Mouse (Mus musculus): ENCODE results near the gene Lclat1. TPM values are rescaled to one million over a fixed set of nuclear protein-coding genes. Genes with fewer than 3 reads are reported as not detected.

Lclat1 gene
- total and polyA plus RNA-seq, 3 experiments, result 9.6 to 10.5 TPM; not detected in 1

GRCm38 (mm10) chr17:73253291-73253969 is 145.6 kb downstream of the Lclat1 start:
- Histone ChIP-seq H3K36me3 (ENCODE audit: control insufficient read depth in 1 of 2, insufficient read depth in 2 of 2, low read length in 2 of 2) (peaks cover 0 to 4% of the 10 kb centered on the region in 2 experiments; a peak in 1 of 4 replicates), H3K9ac (ENCODE audit: control insufficient read depth, low read depth, low read length, poor library complexity, severe bottlenecking) (no peak overlapping the region), H3K4me3 (ENCODE audit: control insufficient read depth in 1 of 2, insufficient read depth in 1 of 2, low read depth in 2 of 2, low read length in 2 of 2) (no peak overlapping the region), H3K79me2 (ENCODE audit: control insufficient read depth, insufficient read depth, low read length, poor library complexity) (no peaks in the 10 kb centered on the region), H3K9me3 (replicated peaks; ENCODE audit: insufficient read depth, low read length) (no peaks in the 10 kb centered on the region), H3K27me3 (ENCODE audit: control insufficient read depth in 1 of 2, insufficient read depth in 2 of 2, low read length in 2 of 2) (no peaks in the 10 kb centered on the region), H3K4me1 (ENCODE audit: control insufficient read depth in 1 of 2, insufficient read depth in 2 of 2, low read length in 2 of 2) (peaks cover 0 to 21% of the 10 kb centered on the region in 2 experiments; a peak in 3 of 4 replicates), H3K27ac (ENCODE audit: control insufficient read depth, low read depth, low read length) (no peak overlapping the region)
- DNase-seq (ENCODE audit: low read depth, low spot score), result no peak
- TF ChIP-seq ELF1 (IDR thresholded peaks at IDR 0.05; ENCODE audit: low read depth, low read length) (no peak), BHLHE40 (IDR thresholded peaks at IDR 0.05; ENCODE audit: borderline replicate concordance, low read depth, low read length) (no peak), RCOR1 (IDR thresholded peaks at IDR 0.05; ENCODE audit: low read depth, low read length) (no peak), USF2 (IDR thresholded peaks at IDR 0.05; ENCODE audit: borderline replicate concordance in 1 of 2, insufficient read depth in 1 of 2, low read depth in 1 of 2, low read length in 2 of 2) (no peak), MYC (IDR thresholded peaks at IDR 0.05; ENCODE audit: low read depth, low read length) (no peak), TCF12 (IDR thresholded peaks at IDR 0.05; ENCODE audit: low read depth, low read length) (no peak), GATA1 (IDR thresholded peaks at IDR 0.05; ENCODE audit: low read depth, low read length) (no peak), EP300 (IDR thresholded peaks at IDR 0.05; ENCODE audit: low read depth in 1 of 2, low read length in 2 of 2) (no peak), POLR2A (IDR thresholded peaks at IDR 0.05; ENCODE audit: control insufficient read depth in 1 of 2, insufficient read depth in 1 of 2, low read depth in 1 of 2, low read length in 2 of 2, poor library complexity in 1 of 2) (no peak), POLR2AphosphoS5 (IDR thresholded peaks at IDR 0.05; ENCODE audit: borderline replicate concordance, low read depth, low read length) (no peak), SMC3 (IDR thresholded peaks at IDR 0.05; ENCODE audit: low read depth, low read length) (no peak), MAZ (IDR thresholded peaks at IDR 0.05; ENCODE audit: low read depth, low read length) (no peak)

GRCm38 (mm10) chr17:73255801-73256200 is 148.0 kb downstream of the Lclat1 start:
- 0 out of 4 replicates have a peak, but pooled peaks cover 0 to 3% of the 10 kb centered on the region in 2 experiments for H3K36me3 ChIP-seq (ENCODE audit: control insufficient read depth in 1 of 2, insufficient read depth in 2 of 2, low read length in 2 of 2)
- H3K27me3 ChIP-seq (ENCODE audit: control insufficient read depth in 1 of 2, insufficient read depth in 2 of 2, low read length in 2 of 2), result no peaks in the 10 kb centered on the region
- no peak overlapping the region for H3K27ac ChIP-seq (ENCODE audit: control insufficient read depth, low read depth, low read length)
- TF ChIP-seq MEF2A (IDR thresholded peaks at IDR 0.05; ENCODE audit: extremely low read depth, insufficient replicate concordance, low read depth, low read length, poor library complexity, severe bottlenecking), result no peak
- no peak for TF ChIP-seq TCF12 (IDR thresholded peaks at IDR 0.05; ENCODE audit: low read depth, low read length)
- TF ChIP-seq POLR2A (IDR thresholded peaks at IDR 0.05; ENCODE audit: control insufficient read depth in 1 of 2, insufficient read depth in 1 of 2, low read depth in 1 of 2, low read length in 2 of 2, poor library complexity in 1 of 2), result no peak
- no peak for TF ChIP-seq EP300 (IDR thresholded peaks at IDR 0.05; ENCODE audit: low read depth in 1 of 2, low read length in 2 of 2)
- TF ChIP-seq JUND (IDR thresholded peaks at IDR 0.05; ENCODE audit: low read depth, low read length), result no peak
- no peak for TF ChIP-seq MYB (IDR thresholded peaks at IDR 0.05; ENCODE audit: low read depth, low read length)
- TF ChIP-seq CTCF (IDR thresholded peaks at IDR 0.05 in 2 of 3, conservative IDR thresholded peaks at IDR 0.05 in 1 of 3; ENCODE audit: control insufficient read depth in 1 of 3, insufficient read depth in 1 of 3, low read depth in 2 of 3, low read length in 3 of 3, poor library complexity in 1 of 3, severe bottlenecking in 1 of 3), result no peak
- no peak for TF ChIP-seq GATA1 (IDR thresholded peaks at IDR 0.05; ENCODE audit: low read depth, low read length)
- no peak for TF ChIP-seq CHD1 (IDR thresholded peaks at IDR 0.05; ENCODE audit: low read depth, low read length)
- no peak for TF ChIP-seq RCOR1 (IDR thresholded peaks at IDR 0.05; ENCODE audit: low read depth, low read length)
- no peak for TF ChIP-seq USF1 (IDR thresholded peaks at IDR 0.05; ENCODE audit: low read depth, low read length)
- no peak for TF ChIP-seq NRF1 (IDR thresholded peaks at IDR 0.05; ENCODE audit: insufficient read depth, low read depth, low read length, poor library complexity, severe bottlenecking)
- TF ChIP-seq ZNF384 (IDR thresholded peaks at IDR 0.05; ENCODE audit: low read depth, low read length), result no peak
- no peak for TF ChIP-seq CHD2 (IDR thresholded peaks at IDR 0.05; ENCODE audit: low read length)
- H3K4me3 ChIP-seq (ENCODE audit: control insufficient read depth in 1 of 2, insufficient read depth in 1 of 2, low read depth in 2 of 2, low read length in 2 of 2), result no peak overlapping the region
- no peaks in the 10 kb centered on the region for H3K79me2 ChIP-seq (ENCODE audit: control insufficient read depth, insufficient read depth, low read length, poor library complexity)
- H3K4me1 ChIP-seq (ENCODE audit: control insufficient read depth in 1 of 2, insufficient read depth in 2 of 2, low read length in 2 of 2), result peaks cover 0 to 14% of the 10 kb centered on the region in 2 experiments; a peak in 3 of 4 replicates
- DNase-seq (ENCODE audit: low read depth, low spot score), result no peak
- H3K9ac ChIP-seq (ENCODE audit: control insufficient read depth, low read depth, low read length, poor library complexity, severe bottlenecking), result no peak overlapping the region
- no peaks in the 10 kb centered on the region for H3K9me3 ChIP-seq (replicated peaks; ENCODE audit: insufficient read depth, low read length)

Data from MEL (cell line).